In the genomic region with DNA sequence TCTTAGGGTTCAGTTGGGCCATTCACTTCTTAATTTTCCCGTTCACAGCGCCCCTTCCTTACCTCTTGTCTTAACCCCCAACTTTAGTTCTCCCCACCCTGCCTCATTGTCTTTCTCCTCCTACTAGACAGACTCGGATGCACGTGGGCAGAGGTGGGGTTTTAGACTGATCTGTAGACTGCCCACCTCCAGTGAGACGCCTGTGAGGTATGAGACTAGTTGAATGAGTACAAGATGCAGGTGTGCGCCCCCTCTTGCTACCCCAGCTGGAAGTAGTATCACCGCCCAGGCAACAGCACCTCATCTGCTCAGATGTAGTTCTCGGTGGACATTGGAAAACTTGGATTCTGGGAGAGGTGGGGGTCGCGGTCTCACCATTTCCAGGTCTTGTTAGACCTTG, we compare ENCODE assay signal across 15 mouse cellular contexts.
DNase-seq lines count a peak whose midpoint lies in the region; ATAC-seq lines count a peak whose summit lies in the region.
"Had no signal": no experiment of that assay in that cellular context is flagged by ENCODE, and none has a peak within 500 bp of the region (broad histone marks: within the 10 kb centered on the region; RNA-seq: fewer than 3 reads in every experiment).

No protein-coding gene starts in this region.

- H3K4me3 ChIP-seq in heart, embryonic 14.5 days (ENCODE audit: control insufficient read depth in 1 of 2, insufficient read depth in 1 of 2, low read depth in 1 of 2, low read length in 2 of 2) = no peak overlapping the region
- no peak overlapping the region for H3K4me3 ChIP-seq in liver, embryonic 12.5 days
- H3K4me3 ChIP-seq: neural tube, embryonic 13.5 days had no signal

- no peaks in the 10 kb centered on the region for H3K27me3 ChIP-seq in heart, embryonic 14.5 days (ENCODE audit: control insufficient read depth, insufficient read depth, low read length)
- no peaks in the 10 kb centered on the region for H3K27me3 ChIP-seq in liver, embryonic 12.5 days (replicated peaks)

- 0 out of 2 replicates have a peak overlapping the region, but pooled peaks have one; percentile 33 for H3K4me2 ChIP-seq in heart, embryonic 14.5 days (ENCODE audit: low read length)
- H3K4me2 ChIP-seq in liver, embryonic 12.5 days = peak overlapping the region; percentile 32

- H3K9ac ChIP-seq in heart, embryonic 14.5 days (ENCODE audit: low read length) = no peak overlapping the region
- H3K9ac ChIP-seq in liver, embryonic 12.5 days = no peak overlapping the region
- H3K9ac ChIP-seq: neural tube, embryonic 13.5 days had no signal

- WGBS in heart, embryonic 14.5 days = 68% methylated on average over 10 of the region's 10 CpGs
- 57% methylated on average over 10 of the region's 10 CpGs for WGBS in liver, embryonic 12.5 days (ENCODE audit: insufficient replicate concordance)

- no peaks in the 10 kb centered on the region for H3K36me3 ChIP-seq in heart, embryonic 14.5 days (ENCODE audit: control insufficient read depth, insufficient read depth, low read length)
- no peaks in the 10 kb centered on the region for H3K36me3 ChIP-seq in liver, embryonic 12.5 days
- H3K36me3 ChIP-seq: neural tube, embryonic 13.5 days had no signal

- no peak for ATAC-seq in heart, embryonic 14.5 days (ENCODE audit: insufficient number of reproducible peaks, insufficient read depth, low FRiP score, low read depth)
- ATAC-seq in liver, embryonic 12.5 days = no peak

- H3K27ac ChIP-seq in heart, embryonic 14.5 days (replicated peaks in 1 of 2; ENCODE audit: control insufficient read depth in 1 of 2, insufficient read depth in 1 of 2, low read depth in 2 of 2, low read length in 2 of 2) = no peak overlapping the region
- H3K27ac ChIP-seq in liver, embryonic 12.5 days = peak overlapping the region; percentile 96

- peaks cover 29 to 34% of the 10 kb centered on the region in 2 experiments for H3K4me1 ChIP-seq in heart, embryonic 14.5 days (ENCODE audit: control insufficient read depth in 2 of 2, insufficient read depth in 2 of 2, low read length in 2 of 2)
- peaks cover 77% of the 10 kb centered on the region for H3K4me1 ChIP-seq in liver, embryonic 12.5 days

- DNase-seq in heart, postnatal 4 days = no peak
- no peak for DNase-seq in liver
- peak; percentile 42 for DNase-seq in thymus, postnatal 4 days
- DNase-seq in thymus, postnatal 10 days (ENCODE audit: low spot score in 2 of 2) = no peak
- DNase-seq in left cerebral cortex, adult 8-10 months (ENCODE audit: low spot score in 2 of 2) = no peak
- DNase-seq: cerebellum, adult 11 months; cerebellum, postnatal 25 days; gastrocnemius, postnatal 25 days; kidney, adult 11 months; layer of hippocampus, postnatal 36 days; left cerebral cortex, postnatal 4 days; right cerebral cortex, postnatal 4 days had no signal

- no peaks in the 10 kb centered on the region for H3K9me3 ChIP-seq in heart, embryonic 14.5 days (ENCODE audit: control insufficient read depth, low read length)
- H3K9me3 ChIP-seq in liver, embryonic 12.5 days (replicated peaks) = no peaks in the 10 kb centered on the region
- H3K9me3 ChIP-seq: neural tube, embryonic 13.5 days had no signal
